Mouse (Mus musculus): ENCODE results near the gene Ubac2.

GRCm38 (mm10) chr14:121932180-121932579 lies 53.8 kb downstream of the Ubac2 start:
- TF ChIP-seq GATA1 (IDR thresholded peaks at IDR 0.05; ENCODE audit: borderline replicate concordance, low read length) (no peak), TAL1 (conservative IDR thresholded peaks at IDR 0.05; ENCODE audit: low read depth, low read length) (no peak), GATA2 (IDR thresholded peaks at IDR 0.05; ENCODE audit: borderline replicate concordance, low read depth, low read length) (no peak), CTCF (IDR thresholded peaks at IDR 0.05; ENCODE audit: low read depth, low read length) (no peak)
